Mouse (Mus musculus): ENCODE measurements around the gene Chrnb1.

GRCm38 (mm10) chr11:69833554-69833953 is 37.8 kb upstream of the Chrnb1 start:
- no peak for TF ChIP-seq CTCF (IDR thresholded peaks at IDR 0.05; ENCODE audit: extremely low read depth, insufficient read length, insufficient replicate concordance, low read depth, low read length)
- no peak for TF ChIP-seq POLR2A (IDR thresholded peaks at IDR 0.05; ENCODE audit: low read depth, low read length)
